In the genomic region with DNA sequence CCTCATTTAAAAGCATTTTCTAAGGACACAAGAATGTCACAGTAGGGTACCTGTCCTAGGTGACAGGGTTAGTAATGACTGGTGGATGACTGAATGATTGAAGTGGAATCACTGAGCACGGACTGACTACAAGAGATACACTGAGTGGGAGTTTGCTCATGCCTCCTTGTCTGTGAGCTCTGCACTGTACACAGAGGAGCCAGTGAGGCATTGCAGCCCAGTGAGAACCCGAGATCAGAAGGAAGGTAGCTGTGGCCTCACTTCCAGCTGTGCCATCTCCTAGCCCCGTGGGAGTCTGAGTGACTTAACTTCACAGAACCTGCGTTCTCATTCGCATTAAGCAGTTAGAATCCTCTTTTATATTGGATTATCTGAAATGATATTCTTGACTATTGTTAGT, we compare ENCODE assay signal across 22 mouse cellular contexts.
"Had no signal": no experiment of that assay in that cellular context is flagged by ENCODE, and none has a peak within 500 bp of the region (broad histone marks: within the 10 kb centered on the region; RNA-seq: fewer than 3 reads in every experiment).

No protein-coding gene starts in this region.

- H3K9ac ChIP-seq: limb, embryonic 13.5 days; liver, embryonic 12.5 days; liver, embryonic 15.5 days; lung, embryonic 15.5 days; midbrain, embryonic 13.5 days; neural tube, embryonic 13.5 days had no signal

- H3K9me3 ChIP-seq: limb, embryonic 10.5 days; limb, embryonic 13.5 days; liver, embryonic 12.5 days; liver, embryonic 15.5 days; lung, embryonic 15.5 days; midbrain, embryonic 10.5 days; midbrain, embryonic 13.5 days; neural tube, embryonic 13.5 days had no signal

- H3K27ac ChIP-seq: layer of hippocampus, adult 2 months; limb, embryonic 10.5 days; limb, embryonic 13.5 days; liver, embryonic 12.5 days; liver, embryonic 15.5 days; lung, embryonic 15.5 days; midbrain, embryonic 10.5 days; midbrain, embryonic 13.5 days; neural tube, embryonic 13.5 days had no signal

- H3K27me3 ChIP-seq: limb, embryonic 13.5 days; liver, embryonic 12.5 days; liver, embryonic 15.5 days; lung, embryonic 15.5 days; megakaryocyte, embryonic 14.5 days; midbrain, embryonic 13.5 days; neural tube, embryonic 13.5 days had no signal

- H3K4me2 ChIP-seq: limb, embryonic 13.5 days; liver, embryonic 12.5 days; liver, embryonic 15.5 days; lung, embryonic 15.5 days; midbrain, embryonic 13.5 days; neural tube, embryonic 13.5 days had no signal

- ATAC-seq: intestine, embryonic 16.5 days; liver, embryonic 12.5 days; midbrain, embryonic 13.5 days; midbrain, embryonic 16.5 days had no signal

- DNase-seq: kidney, adult 2 months; layer of hippocampus, adult 9-11 months; liver; lung, adult 18-20 months; lung, postnatal 10 days; lung, postnatal 36 days; retina, postnatal 1 day; thymus, adult 18-20 months; thymus, postnatal 36 days had no signal

- H3K4me1 ChIP-seq: limb, embryonic 10.5 days; limb, embryonic 13.5 days; liver, embryonic 12.5 days; liver, embryonic 15.5 days; lung, embryonic 15.5 days; midbrain, embryonic 10.5 days; neural tube, embryonic 13.5 days had no signal

- H3K36me3 ChIP-seq: limb, embryonic 10.5 days; limb, embryonic 13.5 days; liver, embryonic 12.5 days; liver, embryonic 15.5 days; lung, embryonic 15.5 days; midbrain, embryonic 10.5 days; midbrain, embryonic 13.5 days; neural tube, embryonic 13.5 days had no signal

- H3K4me3 ChIP-seq: layer of hippocampus, adult 2 months; limb, embryonic 10.5 days; limb, embryonic 13.5 days; liver, embryonic 12.5 days; liver, embryonic 15.5 days; lung, embryonic 15.5 days; megakaryocyte, embryonic 14.5 days; midbrain, embryonic 10.5 days; midbrain, embryonic 13.5 days; myocyte; neural tube, embryonic 13.5 days had no signal
